Mouse (Mus musculus) adrenal gland (tissue): ENCODE measurements around the gene Ccdc185.

Source experiments
- intact Hi-C: fragments of 180-260 bp; cut with DNase I; formaldehyde crosslinking; loops from one replicate; pipeline ENCODE4 v1.15.1; 2025
- long read RNA-seq, 2 experiments: library from polyadenylated mRNA; unstranded; transcript quantifications; one replicate each; pipeline ENCODE4 v2.0.0; 2020; ENCODE audit warnings: borderline replicate concordance in 1 of 2; ENCODE audit not compliant: insufficient replicate concordance in 1 of 2

Ccdc185 gene
- long read RNA-seq, experiment 1 = 0 reads
- long read RNA-seq, experiment 2 = 0 reads

DNA sequence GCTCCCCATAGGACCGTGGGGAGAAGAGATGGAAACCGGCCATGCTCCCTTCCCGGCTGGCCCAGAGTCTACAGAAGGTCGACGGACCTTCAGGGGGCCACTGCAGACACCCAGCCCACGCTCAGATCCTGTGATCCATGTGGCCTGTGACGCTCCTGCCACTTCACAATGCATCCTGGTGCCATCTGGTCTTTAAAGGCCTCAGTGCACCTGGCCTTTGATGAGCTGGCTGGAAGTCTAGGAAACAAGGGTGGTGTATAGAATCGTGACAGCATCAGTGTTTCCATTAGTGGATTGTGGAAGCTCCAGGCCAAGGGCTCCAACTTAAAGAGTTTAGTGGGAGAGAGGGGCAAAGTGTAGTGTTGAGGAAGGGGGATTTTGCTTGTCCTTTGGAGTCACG is at the start of gene Ccdc185:
Gene Ccdc185, minus strand, starts transcription at position 101 of the 400 bp plus-strand sequence.
- intact Hi-C loops = no loop called here

DNA sequence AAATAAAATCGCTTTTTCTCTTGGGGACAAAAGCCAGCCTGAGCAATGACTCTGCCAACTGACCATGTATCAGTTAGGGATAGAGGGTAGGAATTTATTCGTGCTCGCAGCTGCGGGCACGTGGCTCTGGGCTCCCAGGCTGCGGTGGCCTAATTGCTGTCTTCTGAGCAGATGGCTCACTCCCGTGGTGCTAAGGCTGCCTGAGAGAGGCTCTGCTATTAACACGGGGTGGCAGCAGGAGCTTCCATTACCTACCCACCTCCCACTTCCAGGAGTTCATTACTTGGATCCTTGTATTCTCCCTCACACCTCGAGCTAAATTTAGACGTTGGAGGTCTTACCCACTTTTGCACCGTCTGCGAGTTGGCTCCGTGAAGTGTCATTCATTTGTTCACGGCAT is 48.1 kb upstream of the Ccdc185 start:
- intact Hi-C loops = no loop called here

GRCm38 (mm10) chr1:182794628-182795027 is 45.6 kb upstream of the Ccdc185 start:
- intact Hi-C loops = no loop called here

DNA sequence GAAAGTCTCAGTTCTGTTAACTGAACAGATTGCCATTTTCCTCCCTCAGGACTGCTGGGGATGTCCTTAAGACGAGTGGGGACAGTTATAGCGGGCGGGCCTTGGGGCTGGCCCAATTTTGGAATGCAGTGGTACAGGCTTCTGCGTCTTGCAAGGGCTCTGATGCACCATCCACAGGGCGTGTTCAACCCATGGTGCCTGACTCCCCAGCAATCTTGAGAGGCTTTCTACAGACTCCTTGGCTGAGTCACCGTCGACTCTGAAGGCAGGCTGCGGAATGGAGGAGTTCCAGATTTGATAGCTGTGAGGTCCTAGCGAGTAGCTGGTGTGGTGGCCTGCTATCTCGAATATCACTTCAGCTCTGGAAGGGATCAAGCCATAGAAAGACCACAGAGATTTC is 45.2 kb upstream of the Ccdc185 start:
- intact Hi-C loops = no loop called here

GRCm38 (mm10) chr1:182792521-182793071 is 43.6 kb upstream of the Ccdc185 start:
- intact Hi-C loops = no loop called here

GRCm38 (mm10) chr1:182788896-182789295 is 39.9 kb upstream of the Ccdc185 start:
- intact Hi-C loops = loop anchor here (2.0 to 10.0 kb wide), 2 partner anchors 134 to 230 kb away; no protein-coding TSS in a partner anchor

DNA sequence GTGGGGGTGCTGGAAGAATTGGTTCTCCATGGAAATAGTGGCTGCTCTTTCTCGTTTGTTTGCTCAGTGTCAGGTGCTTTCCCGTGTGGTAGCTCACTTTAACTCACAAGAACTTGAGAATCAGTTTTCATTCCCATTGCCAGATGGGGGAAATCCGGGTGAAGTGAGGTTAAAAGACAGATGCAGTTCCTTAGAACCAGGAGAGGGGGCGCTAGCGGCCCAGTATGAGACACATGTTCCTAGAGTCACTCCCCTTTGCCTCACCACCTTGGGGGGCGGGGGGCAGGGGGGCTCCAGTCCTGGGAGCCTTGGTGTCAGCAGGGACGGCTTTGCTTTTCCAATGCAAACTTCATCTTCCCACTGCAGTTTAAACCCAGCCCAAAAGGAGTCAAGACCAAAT is 38.0 kb upstream of the Ccdc185 start:
- intact Hi-C loops = loop anchor here (10.0 kb wide), 1 partner anchor 132 kb away; no protein-coding TSS in a partner anchor

DNA sequence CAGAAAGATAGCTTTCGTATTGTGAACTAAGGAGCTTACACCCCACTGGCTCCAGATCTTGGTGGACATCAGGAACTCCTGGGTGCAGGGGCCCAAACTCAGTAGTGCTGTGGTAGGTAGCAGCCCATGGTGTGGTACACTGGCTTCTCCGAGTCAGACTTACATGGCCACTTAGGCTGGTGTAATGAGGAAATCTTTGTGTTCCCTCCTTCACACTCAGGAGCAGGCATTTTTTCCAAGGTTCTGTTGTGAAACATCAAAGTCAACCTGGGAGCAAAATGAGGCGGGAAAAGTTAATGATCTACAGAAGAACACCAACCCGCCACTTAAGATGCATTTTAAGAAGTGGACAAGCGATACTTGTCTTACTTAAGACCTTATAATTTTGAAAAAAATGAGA is 36.5 kb upstream of the Ccdc185 start:
- intact Hi-C loops = loop anchor here (10.0 kb wide), 1 partner anchor 131 kb away; no protein-coding TSS in a partner anchor

- intact Hi-C loops = loop anchor here (10.0 kb wide), 1 partner anchor 130 kb away; no protein-coding TSS in a partner anchor
Measured at GRCm38 (mm10) chr1:182784784-182785183, 35.8 kb upstream of the Ccdc185 start.

- intact Hi-C loops = loop anchor here (10.0 kb wide), 1 partner anchor 129 kb away; no protein-coding TSS in a partner anchor
Measured at GRCm38 (mm10) chr1:182783774-182784173, 34.8 kb upstream of the Ccdc185 start.

DNA sequence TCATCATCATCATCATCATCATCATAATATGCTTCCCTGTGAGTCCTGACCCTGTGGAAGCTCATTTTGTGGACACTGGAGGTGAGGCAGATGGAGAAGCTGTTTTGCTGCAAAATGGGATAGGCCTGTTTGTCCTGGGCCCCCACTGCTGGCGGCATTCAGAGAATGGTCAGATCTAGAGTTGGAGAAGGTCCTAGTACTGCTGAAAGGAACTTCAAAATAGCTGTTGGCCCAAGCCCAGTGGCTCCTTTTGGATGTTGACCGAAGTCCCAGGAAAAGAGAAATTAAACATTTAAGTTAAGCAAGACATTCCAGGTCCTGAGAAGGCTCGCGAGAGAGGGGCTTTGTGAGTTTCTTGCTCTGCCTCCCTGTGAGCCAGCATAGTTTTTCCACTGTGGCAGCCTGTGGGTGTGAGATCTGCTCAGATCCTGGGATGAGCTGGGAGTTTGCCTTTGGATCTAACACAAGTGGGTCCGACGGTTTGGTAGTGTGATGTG is 30.1 kb upstream of the Ccdc185 start:
- intact Hi-C loops = no loop called here

GRCm38 (mm10) chr1:182778225-182778624 is 29.2 kb upstream of the Ccdc185 start:
- intact Hi-C loops = no loop called here

DNA sequence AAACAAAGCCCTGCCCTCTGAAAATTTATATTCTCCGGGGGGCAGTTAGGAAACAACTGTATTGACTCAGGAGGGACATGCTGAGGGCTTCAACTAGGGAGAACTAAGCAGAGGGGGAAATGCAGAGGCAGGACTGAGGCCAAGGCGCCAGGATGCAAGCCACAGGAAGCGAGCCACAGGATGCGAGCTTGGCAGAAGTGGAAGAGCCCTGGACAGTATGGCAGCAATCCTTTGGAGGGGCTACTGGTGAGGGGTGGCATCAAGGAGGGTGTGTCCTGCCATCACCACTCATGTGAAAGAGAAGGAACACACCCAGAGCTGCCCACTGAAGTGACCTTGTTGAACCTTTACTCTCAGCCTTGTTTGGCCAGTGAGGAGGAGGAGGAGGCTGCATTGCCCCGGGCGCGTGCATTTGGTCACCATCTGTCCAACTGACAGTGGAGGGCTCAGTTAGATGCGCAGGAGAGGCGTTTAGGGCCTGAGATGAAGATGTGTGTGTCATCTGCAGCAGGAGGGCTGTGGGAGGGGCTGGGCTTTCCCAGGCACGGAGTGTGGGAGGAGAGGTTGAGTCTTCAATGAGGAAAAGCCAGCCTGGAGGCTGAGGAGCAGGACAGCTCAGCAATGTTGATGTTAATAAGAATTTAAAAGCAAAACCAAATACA is 27.9 kb upstream of the Ccdc185 start:
- intact Hi-C loops = no loop called here

DNA sequence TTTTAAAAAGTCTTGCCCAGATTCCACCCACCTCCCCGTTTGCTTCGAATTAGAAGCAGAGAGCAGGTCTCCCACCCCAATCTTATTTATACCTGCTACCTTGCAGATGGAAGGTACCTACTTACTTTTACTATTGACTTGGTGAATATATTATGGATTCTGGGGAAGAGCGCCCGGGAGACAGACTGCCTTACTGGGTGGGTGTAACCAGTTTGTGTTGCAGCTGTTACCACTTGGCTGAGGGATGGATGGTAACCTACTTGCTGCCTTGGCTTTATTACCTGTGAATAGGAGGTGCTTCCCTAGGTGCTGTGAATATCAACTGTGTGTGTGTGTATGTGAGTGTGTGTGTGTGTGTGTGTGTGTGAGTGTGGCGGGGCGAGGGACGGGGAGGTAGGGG is 26.6 kb upstream of the Ccdc185 start:
- intact Hi-C loops = no loop called here

DNA sequence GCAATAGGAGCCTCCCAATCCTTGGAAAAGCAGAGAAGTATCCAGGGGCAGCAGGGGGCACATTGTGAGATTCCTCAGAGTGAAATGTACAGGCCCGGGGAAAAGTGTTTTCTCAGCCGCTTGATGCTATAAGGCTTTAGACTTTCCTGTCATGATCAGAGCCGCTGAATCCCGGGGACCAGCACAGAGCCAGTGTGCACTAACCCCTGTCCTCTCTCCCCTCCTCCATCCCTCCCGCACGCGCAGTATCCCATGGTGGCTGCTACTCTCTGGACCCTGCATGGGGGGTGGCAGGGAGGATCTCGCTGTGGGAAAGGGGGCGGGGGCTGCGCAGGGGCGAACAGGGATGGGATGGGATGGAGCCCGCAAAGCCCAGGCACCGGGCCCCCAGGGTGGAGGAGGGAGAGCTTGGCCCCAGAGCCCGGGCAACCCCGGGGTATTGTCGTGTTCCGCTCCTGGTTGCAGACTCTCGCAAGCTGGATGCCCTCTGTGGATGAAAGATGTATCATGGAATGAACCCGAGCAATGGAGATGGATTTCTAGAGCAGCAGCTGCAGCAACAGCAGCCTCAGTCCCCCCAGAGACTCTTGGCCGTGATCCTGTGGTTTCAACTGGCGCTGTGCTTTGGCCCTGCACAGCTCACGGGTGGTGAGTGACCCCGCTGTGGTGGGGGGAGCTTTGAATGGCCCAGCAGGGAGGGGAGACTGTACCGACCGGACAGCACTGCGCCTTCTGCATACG is 15.7 kb upstream of the Ccdc185 start:
- intact Hi-C loops = no loop called here

GRCm38 (mm10) chr1:182763716-182764461 is 14.9 kb upstream of the Ccdc185 start, which contains the start of gene Susd4:
Susd4 (plus strand) TSS chr1:182763860.
- intact Hi-C loops = no loop called here

DNA sequence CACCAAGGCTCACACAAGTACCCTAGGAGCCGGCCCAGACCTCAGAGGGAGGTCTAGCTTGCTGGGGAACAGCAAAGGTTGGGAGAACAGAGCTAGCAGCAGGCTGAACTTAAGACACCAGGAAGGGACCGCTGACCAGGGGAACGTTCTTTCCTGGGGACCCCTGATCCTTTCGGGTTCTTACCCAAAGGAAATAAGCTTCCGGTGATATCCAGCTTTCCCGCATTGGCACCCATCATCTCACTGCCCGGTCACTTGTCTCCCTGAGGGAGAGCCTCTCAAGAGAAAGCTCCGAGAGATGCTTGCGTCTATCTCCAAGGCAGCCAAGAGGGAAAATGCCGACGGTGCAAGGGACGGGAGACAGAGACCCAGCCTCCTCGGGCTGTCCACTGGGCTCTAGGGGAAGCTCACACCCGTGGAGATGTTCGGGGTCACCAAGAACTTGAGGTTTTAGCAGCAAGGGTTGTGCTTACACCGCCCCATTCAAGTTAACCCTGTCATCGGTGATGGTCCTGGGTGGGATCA is 14.3 kb upstream of the Ccdc185 start:
- intact Hi-C loops = no loop called here

- intact Hi-C loops = no loop called here
Measured at GRCm38 (mm10) chr1:182758783-182759182, 9.8 kb upstream of the Ccdc185 start.

- intact Hi-C loops = no loop called here
Measured at GRCm38 (mm10) chr1:182754865-182755264, 5.9 kb upstream of the Ccdc185 start.

DNA sequence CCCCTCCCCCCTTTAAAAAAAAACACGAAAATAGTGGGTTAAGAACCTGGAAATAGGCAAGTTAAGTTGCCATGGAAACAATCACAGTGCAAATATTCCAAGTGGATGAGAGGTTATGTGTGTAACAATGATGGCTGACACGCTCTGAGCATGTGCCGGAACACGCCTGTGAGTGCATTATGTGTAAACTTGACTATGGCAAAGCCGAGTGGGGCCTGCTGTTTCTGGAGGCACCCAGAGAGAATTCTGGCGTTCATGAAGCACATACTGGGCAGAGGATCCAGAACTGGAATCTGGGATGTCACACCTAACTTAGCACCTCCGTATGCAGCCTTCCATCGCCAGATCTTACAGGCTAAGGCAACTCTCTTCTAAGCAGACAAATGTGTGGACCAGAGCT is 4.7 kb upstream of the Ccdc185 start:
- intact Hi-C loops = no loop called here

- intact Hi-C loops = no loop called here
Measured at GRCm38 (mm10) chr1:182751301-182751700, 2.3 kb upstream of the Ccdc185 start.
